Mouse (Mus musculus): ENCODE results near the gene Crabp2. TPM values are rescaled to one million over a fixed set of nuclear protein-coding genes. Genes with fewer than 3 reads are reported as not detected.

Crabp2 gene
- polyA plus RNA-seq, 1 experiment = 0.08 TPM

DNA sequence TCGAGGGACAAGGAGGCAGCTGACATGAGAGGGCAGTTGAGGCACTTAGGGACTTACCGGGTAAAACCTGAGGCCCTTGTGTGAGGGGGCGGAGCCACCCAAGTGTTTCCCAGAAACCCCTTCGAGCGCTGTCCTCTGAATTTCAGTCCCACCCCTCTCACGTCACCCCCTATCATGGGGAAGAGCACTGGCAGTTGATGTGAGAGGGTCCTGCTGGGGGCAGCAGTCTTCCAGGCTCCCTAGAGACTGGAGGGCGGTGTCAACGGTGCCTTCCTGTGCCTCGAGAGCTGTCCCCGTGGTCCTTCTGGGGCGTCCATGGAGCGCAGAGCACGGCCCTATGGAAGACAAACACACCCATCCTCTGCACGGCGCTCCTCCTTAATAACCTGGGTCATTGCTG lies 39.2 kb downstream of the Crabp2 start:
- peak in 1 of 2 experiments; percentile 9 for DNase-seq (ENCODE audit: low read depth in 1 of 2, low spot score in 2 of 2)
- Histone ChIP-seq H3K36me3 (ENCODE audit: control insufficient read depth, insufficient read depth, low read length) (no peaks in the 10 kb centered on the region), H3K4me3 (ENCODE audit: extremely low read depth, insufficient read depth, insufficient read length) (peak overlapping the region; percentile 11; the same call in 1 of the 2 replicates), H3K27ac (ENCODE audit: insufficient read depth, low read length) (no peak overlapping the region), H3K4me1 (ENCODE audit: control insufficient read depth, insufficient read depth, insufficient read length) (peaks cover 14% of the 10 kb centered on the region; the same call in 1 of the 2 replicates), H3K27me3 (ENCODE audit: control insufficient read depth, insufficient read depth, low read length) (no peaks in the 10 kb centered on the region)
- TF ChIP-seq CTCF (IDR thresholded peaks at IDR 0.05; ENCODE audit: extremely low read depth, insufficient read depth, insufficient read length, insufficient replicate concordance) (no peak), POLR2A (IDR thresholded peaks at IDR 0.05; ENCODE audit: low read depth, low read length) (no peak)
- 2% methylated on average over 15 of the region's 15 CpGs for WGBS

DNA sequence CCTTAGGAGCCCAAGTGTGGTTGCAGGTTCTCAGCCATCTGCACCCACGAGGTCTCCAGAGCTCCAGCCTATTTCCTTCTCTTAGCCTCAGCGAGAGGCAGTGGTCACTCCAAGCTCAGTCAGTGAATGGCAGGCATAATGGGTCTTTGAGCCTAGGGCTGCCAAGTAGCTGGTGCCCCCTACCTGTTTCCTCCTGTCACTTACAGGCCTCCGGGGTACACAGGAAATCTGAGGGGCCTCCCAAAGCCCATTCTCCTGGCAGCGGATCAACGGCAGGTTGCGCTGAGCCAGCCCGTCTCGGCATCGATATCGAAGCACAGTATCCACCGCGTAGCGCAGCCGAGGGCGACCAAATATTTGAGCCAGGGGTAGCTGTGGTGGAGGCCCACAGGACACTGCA lies 39.6 kb downstream of the Crabp2 start:
- H3K27ac ChIP-seq (ENCODE audit: insufficient read depth, low read length) = no peak overlapping the region
- peaks cover 9% of the 10 kb centered on the region; the same call in 1 of the 2 replicates for H3K4me1 ChIP-seq (ENCODE audit: control insufficient read depth, insufficient read depth, insufficient read length)
- H3K36me3 ChIP-seq (ENCODE audit: control insufficient read depth, insufficient read depth, low read length) = no peaks in the 10 kb centered on the region
- H3K27me3 ChIP-seq (ENCODE audit: control insufficient read depth, insufficient read depth, low read length) = no peaks in the 10 kb centered on the region
- WGBS = 2% methylated on average over 15 of the region's 15 CpGs
- H3K4me3 ChIP-seq (ENCODE audit: extremely low read depth, insufficient read depth, insufficient read length) = no peak overlapping the region
- TF ChIP-seq POLR2A (IDR thresholded peaks at IDR 0.05; ENCODE audit: low read depth, low read length) (no peak), CTCF (IDR thresholded peaks at IDR 0.05; ENCODE audit: extremely low read depth, insufficient read depth, insufficient read length, insufficient replicate concordance) (no peak; the same call in 1 of the 2 replicates)
- DNase-seq (ENCODE audit: low read depth in 1 of 2, low spot score in 2 of 2) = no peak

DNA sequence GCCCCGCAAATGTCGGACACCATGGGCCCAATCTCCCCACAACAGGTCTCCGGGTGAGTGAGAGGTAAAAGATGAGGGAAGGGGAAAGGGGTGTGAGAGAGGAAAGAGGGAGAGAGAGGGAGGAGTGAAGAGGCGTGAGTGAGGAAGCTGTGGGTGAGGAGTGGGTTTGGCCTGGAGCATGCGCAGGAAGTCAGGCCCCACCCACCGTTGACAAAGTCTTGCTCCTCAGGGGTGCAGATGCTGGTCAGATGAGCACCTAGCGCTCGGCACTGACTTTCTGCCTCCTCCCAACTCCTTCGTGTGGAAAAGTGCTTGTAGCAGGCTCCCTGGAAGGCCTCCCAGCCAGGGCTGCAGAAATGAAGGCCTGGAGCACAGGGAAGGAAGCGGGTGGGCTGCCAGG lies 41.5 kb downstream of the Crabp2 start:
- Histone ChIP-seq H3K4me1 (ENCODE audit: control insufficient read depth, insufficient read depth, insufficient read length) (peaks cover 2% of the 10 kb centered on the region; the same call in 1 of the 2 replicates), H3K36me3 (ENCODE audit: control insufficient read depth, insufficient read depth, low read length) (no peaks in the 10 kb centered on the region), H3K27ac (ENCODE audit: insufficient read depth, low read length) (no peak overlapping the region), H3K4me3 (ENCODE audit: extremely low read depth, insufficient read depth, insufficient read length) (no peak overlapping the region), H3K27me3 (ENCODE audit: control insufficient read depth, insufficient read depth, low read length) (no peaks in the 10 kb centered on the region; the same call in 1 of the 2 replicates)
- WGBS = 31% methylated on average over 10 of the region's 10 CpGs
- DNase-seq (ENCODE audit: low read depth in 1 of 2, low spot score in 2 of 2) = no peak
- TF ChIP-seq POLR2A (IDR thresholded peaks at IDR 0.05; ENCODE audit: low read depth, low read length) = no peak
- TF ChIP-seq CTCF (IDR thresholded peaks at IDR 0.05; ENCODE audit: extremely low read depth, insufficient read depth, insufficient read length, insufficient replicate concordance) = no peak

DNA sequence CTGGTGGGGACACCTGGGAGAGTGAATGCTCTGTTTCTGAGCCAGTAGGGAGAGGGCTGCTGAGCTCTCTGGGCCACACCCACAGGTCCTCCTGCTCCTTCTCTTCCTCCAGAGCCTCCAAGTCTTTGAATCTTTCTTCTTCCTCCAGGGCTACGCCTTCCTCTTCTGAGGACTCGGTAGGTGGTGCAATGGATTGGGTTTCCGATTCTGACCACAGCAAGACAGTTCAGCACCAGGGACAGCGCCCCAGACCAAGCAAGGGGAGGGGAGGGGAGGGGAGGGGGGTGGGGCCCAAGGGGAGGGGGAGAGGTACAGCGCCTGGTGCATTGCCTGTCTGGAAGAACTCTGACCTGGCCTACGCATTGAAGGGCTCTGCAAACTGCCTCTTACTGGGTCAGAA lies 45.0 kb downstream of the Crabp2 start:
- Histone ChIP-seq H3K4me3 (ENCODE audit: extremely low read depth, insufficient read depth, insufficient read length) (no peak overlapping the region), H3K4me1 (ENCODE audit: control insufficient read depth, insufficient read depth, insufficient read length) (no peaks in the 10 kb centered on the region; the same call in 1 of the 2 replicates), H3K27ac (ENCODE audit: insufficient read depth, low read length) (no peak overlapping the region), H3K36me3 (ENCODE audit: control insufficient read depth, insufficient read depth, low read length) (no peaks in the 10 kb centered on the region), H3K27me3 (ENCODE audit: control insufficient read depth, insufficient read depth, low read length) (peaks cover 10% of the 10 kb centered on the region)
- DNase-seq (ENCODE audit: low read depth in 1 of 2, low spot score in 2 of 2) = no peak
- WGBS = 9% methylated on average over 5 of the region's 6 CpGs
- TF ChIP-seq CTCF (IDR thresholded peaks at IDR 0.05; ENCODE audit: extremely low read depth, insufficient read depth, insufficient read length, insufficient replicate concordance) (no peak), POLR2A (IDR thresholded peaks at IDR 0.05; ENCODE audit: low read depth, low read length) (no peak)

DNA sequence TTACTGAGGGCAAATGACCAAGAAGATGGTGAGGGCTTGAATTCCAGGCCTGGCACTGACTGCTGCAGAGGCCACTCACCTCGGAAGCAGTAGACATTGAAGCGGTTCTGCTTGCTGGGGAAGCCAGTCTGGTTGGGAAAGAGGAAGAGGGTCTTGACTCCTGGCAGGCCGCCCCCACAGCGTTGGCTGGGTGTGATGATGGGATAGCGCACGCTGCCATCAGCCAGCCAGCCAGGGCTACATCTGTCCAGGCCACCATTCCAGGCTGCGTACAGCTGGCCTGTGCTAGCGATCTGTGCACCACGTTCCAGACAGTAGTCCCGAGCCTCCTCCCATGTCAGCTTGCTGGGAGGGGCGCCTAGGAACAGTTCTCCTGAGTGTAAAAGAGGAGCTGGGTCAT lies 46.9 kb downstream of the Crabp2 start:
- peaks cover 22% of the 10 kb centered on the region for H3K27me3 ChIP-seq (ENCODE audit: control insufficient read depth, insufficient read depth, low read length)
- H3K4me3 ChIP-seq (ENCODE audit: extremely low read depth, insufficient read depth, insufficient read length) = no peak overlapping the region

DNA sequence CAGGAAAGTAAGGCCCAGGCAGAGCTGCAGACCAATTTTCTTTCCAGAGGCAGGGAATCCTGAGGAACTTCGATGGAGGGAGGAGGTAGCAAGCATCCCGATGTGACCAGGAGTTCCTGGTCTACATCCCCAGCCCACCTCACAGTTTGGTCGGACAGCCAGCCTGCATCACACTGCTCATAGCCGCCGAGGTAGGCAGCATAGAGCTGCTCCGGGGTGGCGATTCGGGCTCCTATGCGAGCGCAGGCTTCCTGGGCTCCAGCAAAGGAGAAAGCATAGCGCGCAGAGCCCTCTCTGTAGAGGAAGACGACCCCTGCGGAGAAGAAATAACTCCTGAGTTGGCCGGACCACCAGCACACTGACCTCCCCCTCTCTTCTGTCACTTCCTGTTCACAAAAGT lies 47.9 kb downstream of the Crabp2 start:
- WGBS = 4% methylated on average over 15 of the region's 15 CpGs
- no peak for DNase-seq (ENCODE audit: low read depth in 1 of 2, low spot score in 2 of 2)
- H3K36me3 ChIP-seq (ENCODE audit: control insufficient read depth, insufficient read depth, low read length) = no peaks in the 10 kb centered on the region
- peaks cover 4% of the 10 kb centered on the region; the same call in 1 of the 2 replicates for H3K4me1 ChIP-seq (ENCODE audit: control insufficient read depth, insufficient read depth, insufficient read length)
- no peak overlapping the region for H3K27ac ChIP-seq (ENCODE audit: insufficient read depth, low read length)
- no peak overlapping the region for H3K4me3 ChIP-seq (ENCODE audit: extremely low read depth, insufficient read depth, insufficient read length)
- TF ChIP-seq CTCF (IDR thresholded peaks at IDR 0.05; ENCODE audit: extremely low read depth, insufficient read depth, insufficient read length, insufficient replicate concordance) (no peak), POLR2A (IDR thresholded peaks at IDR 0.05; ENCODE audit: low read depth, low read length) (no peak)
- H3K27me3 ChIP-seq (ENCODE audit: control insufficient read depth, insufficient read depth, low read length) = peaks cover 31% of the 10 kb centered on the region

More for the DNA sequence above, 46.9 kb downstream of the Crabp2 start:
- 32% methylated on average over 11 of the region's 11 CpGs for WGBS
- DNase-seq (ENCODE audit: low read depth in 1 of 2, low spot score in 2 of 2) = no peak
- Histone ChIP-seq H3K36me3 (ENCODE audit: control insufficient read depth, insufficient read depth, low read length) (no peaks in the 10 kb centered on the region), H3K4me1 (ENCODE audit: control insufficient read depth, insufficient read depth, insufficient read length) (peaks cover 4% of the 10 kb centered on the region; the same call in 1 of the 2 replicates), H3K27ac (ENCODE audit: insufficient read depth, low read length) (no peak overlapping the region)
- TF ChIP-seq CTCF (IDR thresholded peaks at IDR 0.05; ENCODE audit: extremely low read depth, insufficient read depth, insufficient read length, insufficient replicate concordance) (no peak), POLR2A (IDR thresholded peaks at IDR 0.05; ENCODE audit: low read depth, low read length) (no peak)

DNA sequence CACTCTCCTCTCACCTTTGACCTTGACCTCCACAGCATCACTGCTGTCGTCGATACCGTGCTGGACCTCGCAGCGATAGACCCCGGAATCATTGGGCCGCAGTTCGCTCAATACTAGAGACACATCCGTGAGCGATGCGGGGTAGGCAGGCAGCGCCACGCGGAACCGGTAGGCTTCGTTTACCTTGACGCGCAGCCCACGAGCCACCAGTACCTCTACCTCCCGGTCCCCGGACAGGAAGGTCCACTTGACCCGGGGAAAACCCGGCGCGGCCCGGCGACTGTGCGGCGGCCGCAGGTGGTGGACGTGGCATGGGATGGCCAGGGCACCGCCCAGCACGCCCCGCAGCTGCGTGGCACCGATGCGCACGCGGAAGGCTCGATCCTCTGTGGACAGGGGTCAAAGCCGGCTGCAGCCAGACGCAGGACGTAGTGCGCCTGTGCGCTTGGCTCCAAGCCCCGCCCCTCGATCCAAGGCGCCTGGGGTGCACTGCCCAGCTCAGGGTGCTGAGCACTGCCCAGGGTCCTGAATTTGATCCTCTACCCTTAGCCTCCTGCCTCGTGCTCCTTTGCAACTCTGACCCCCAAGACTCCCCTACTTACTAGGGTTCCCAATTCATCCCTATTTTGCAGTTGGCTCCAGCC lies 48.6 kb downstream of the Crabp2 start:
- Histone ChIP-seq H3K27me3 (ENCODE audit: control insufficient read depth, insufficient read depth, low read length) (peaks cover 33% of the 10 kb centered on the region), H3K4me3 (ENCODE audit: extremely low read depth, insufficient read depth, insufficient read length) (no peak overlapping the region)
- DNase-seq (ENCODE audit: low read depth in 1 of 2, low spot score in 2 of 2) = no peak

More for the DNA sequence above, 48.6 kb downstream of the Crabp2 start:
- no peak overlapping the region for H3K27ac ChIP-seq (ENCODE audit: insufficient read depth, low read length)
- no peak for TF ChIP-seq POLR2A (IDR thresholded peaks at IDR 0.05; ENCODE audit: low read depth, low read length)
- TF ChIP-seq CTCF (IDR thresholded peaks at IDR 0.05; ENCODE audit: extremely low read depth, insufficient read depth, insufficient read length, insufficient replicate concordance) = no peak
- H3K4me1 ChIP-seq (ENCODE audit: control insufficient read depth, insufficient read depth, insufficient read length) = peaks cover 4% of the 10 kb centered on the region; the same call in 1 of the 2 replicates
- WGBS = 4% methylated on average over 49 of the region's 49 CpGs
- no peaks in the 10 kb centered on the region for H3K36me3 ChIP-seq (ENCODE audit: control insufficient read depth, insufficient read depth, low read length)

Measured in spleen, adult 2 months (tissue).